Mouse (Mus musculus) splenic B cell, adult 2 months (primary cell): ENCODE data around the gene Adgrb2.

Source experiments
- DNase-seq: peaks from one replicate; pipeline ENCODE4 v3.0.0-alpha.2; 2011; ENCODE audit warnings: low read depth, low spot score
- H3K27me3 ChIP-seq: 2 replicates; pipeline ENCODE4 v1.6.1; 2012; ENCODE audit warnings: mild to moderate bottlenecking, low read length, moderate library complexity, mixed read lengths; ENCODE audit not compliant: control insufficient read depth, poor library complexity, insufficient read depth, severe bottlenecking
- H3K36me3 ChIP-seq: 2 replicates; pipeline ENCODE4 v1.6.1; 2012; ENCODE audit warnings: mild to moderate bottlenecking, low read length, moderate library complexity, mixed read lengths; ENCODE audit not compliant: control insufficient read depth, poor library complexity, insufficient read depth, severe bottlenecking

Gene Adgrb2

GRCm38 (mm10) chr4:129978930-129979329, 5.7 kb upstream of the Adgrb2 start:
- no peaks in the 10 kb centered on the region for H3K27me3 ChIP-seq
- no peak for DNase-seq
- no peaks in the 10 kb centered on the region for H3K36me3 ChIP-seq

DNA sequence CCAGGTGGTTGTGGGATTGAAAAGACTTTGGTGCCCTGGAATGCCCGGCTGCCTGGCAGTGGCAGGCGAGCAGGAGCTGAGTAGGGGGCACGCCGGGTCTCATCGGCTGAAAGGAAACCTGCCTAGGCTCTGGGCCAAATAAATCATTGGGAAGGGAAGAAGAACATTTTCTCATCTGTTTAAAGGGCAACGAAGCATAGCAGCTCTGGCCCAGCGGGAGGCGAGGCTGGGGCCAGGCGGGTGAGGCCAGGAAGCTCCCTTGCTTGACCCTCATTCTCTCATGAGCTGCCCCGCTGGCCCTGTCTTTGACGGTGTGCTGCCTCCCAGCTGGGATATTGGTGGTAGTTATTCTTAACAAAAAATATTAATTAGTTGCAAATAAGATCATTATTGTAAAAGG, 3.0 kb upstream of the Adgrb2 start:
- Histone ChIP-seq H3K36me3 (no peaks in the 10 kb centered on the region), H3K27me3 (peaks cover 3% of the 10 kb centered on the region; the same call in 1 of the 2 replicates)
- DNase-seq = no peak

DNA sequence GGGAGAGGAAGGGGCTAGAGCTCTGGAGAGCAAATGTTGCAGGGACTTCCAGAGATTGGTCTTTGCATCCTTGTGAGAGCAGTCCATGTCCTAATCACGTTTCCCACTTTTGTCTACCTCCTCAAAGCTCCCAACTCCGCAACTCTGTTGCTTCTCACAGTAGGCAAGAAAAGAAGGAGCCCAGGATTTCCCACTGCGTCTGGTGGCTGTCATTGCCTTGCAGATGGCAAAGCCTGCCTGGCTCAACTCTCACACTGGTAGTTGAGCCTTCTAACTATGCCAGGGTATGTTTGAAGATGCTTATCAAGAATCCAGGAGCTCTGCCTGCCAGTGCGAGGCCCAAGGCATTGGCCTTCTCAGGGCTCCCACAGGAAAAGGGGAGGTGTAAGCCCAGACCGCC, 1.6 kb upstream of the Adgrb2 start:
- no peak for DNase-seq
- Histone ChIP-seq H3K27me3 (peaks cover 3% of the 10 kb centered on the region; the same call in 1 of the 2 replicates), H3K36me3 (no peaks in the 10 kb centered on the region)

DNA sequence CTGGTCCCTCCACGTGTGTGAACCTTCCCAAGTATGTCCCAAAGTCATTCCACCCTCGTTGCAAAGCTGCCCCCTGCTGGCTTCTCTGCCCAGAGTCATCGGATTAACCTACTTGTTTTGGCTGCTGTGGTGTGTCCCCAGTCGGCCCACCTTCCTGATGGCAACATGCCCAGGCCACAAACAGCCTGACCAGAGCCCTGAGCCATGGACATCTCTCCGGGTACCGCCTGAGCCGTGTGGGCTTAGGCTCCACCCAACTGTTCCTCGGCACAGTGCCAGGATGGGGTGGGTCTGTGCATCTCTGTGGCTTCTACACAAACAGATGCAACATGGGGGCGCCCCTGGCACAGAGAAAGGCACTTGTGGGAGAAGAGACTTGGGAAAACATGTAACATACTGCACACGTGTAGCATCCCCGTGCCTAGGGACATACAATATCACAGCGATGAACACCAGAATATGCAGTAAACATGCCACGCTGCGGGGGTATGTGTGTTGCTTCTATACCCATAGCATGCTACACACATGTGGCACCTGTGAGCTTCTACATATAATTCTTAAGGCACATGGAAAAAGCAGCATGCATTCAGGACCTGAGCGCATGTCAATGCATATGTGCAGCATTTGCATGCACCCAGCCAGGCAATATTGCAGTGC, 778 bp upstream of the Adgrb2 start:
- peak; percentile 61 for DNase-seq
- H3K36me3 ChIP-seq = no peaks in the 10 kb centered on the region
- peaks cover 3% of the 10 kb centered on the region; the same call in 1 of the 2 replicates for H3K27me3 ChIP-seq

DNA sequence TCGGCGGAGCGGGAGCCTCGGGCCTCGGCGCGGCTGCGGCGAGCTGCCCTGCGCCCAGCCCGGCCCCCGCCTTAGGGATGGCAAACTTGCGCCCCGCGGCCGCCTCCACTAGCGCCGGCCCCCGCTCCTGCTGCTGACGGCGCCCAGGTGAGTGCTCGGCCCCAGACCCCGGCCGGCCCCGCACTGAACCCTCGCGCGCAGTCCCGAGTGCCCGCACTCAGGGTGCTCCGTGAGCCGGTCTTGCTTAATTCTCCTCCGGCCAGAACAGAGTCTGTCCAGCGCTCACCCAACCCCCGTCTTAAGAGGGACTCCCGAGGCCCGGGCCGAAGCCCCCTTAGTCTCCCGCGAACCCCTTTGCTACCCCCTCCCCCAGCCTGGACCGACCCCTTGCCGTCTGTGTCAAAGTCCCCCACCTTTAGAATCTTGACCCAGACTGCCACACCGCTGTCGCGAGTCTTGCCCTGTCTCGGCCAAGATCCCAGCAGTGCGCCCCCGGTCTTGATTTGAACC, 546 bp downstream of the Adgrb2 start:
- peaks cover 3% of the 10 kb centered on the region; the same call in 1 of the 2 replicates for H3K27me3 ChIP-seq
- DNase-seq = peak; percentile 11
- no peaks in the 10 kb centered on the region for H3K36me3 ChIP-seq

GRCm38 (mm10) chr4:129985671-129986441, 1.2 kb downstream of the Adgrb2 start:
- H3K36me3 ChIP-seq = no peaks in the 10 kb centered on the region
- DNase-seq = peak; percentile 69
- H3K27me3 ChIP-seq = peaks cover 3% of the 10 kb centered on the region; the same call in 1 of the 2 replicates

GRCm38 (mm10) chr4:129987825-129988504, 3.3 kb downstream of the Adgrb2 start:
- Histone ChIP-seq H3K36me3 (no peaks in the 10 kb centered on the region), H3K27me3 (peaks cover 3% of the 10 kb centered on the region; the same call in 1 of the 2 replicates)
- DNase-seq = peak; percentile 66

GRCm38 (mm10) chr4:129989925-129990324, 5.3 kb downstream of the Adgrb2 start:
- peaks cover 3% of the 10 kb centered on the region; the same call in 1 of the 2 replicates for H3K27me3 ChIP-seq
- no peak for DNase-seq
- no peaks in the 10 kb centered on the region for H3K36me3 ChIP-seq

DNA sequence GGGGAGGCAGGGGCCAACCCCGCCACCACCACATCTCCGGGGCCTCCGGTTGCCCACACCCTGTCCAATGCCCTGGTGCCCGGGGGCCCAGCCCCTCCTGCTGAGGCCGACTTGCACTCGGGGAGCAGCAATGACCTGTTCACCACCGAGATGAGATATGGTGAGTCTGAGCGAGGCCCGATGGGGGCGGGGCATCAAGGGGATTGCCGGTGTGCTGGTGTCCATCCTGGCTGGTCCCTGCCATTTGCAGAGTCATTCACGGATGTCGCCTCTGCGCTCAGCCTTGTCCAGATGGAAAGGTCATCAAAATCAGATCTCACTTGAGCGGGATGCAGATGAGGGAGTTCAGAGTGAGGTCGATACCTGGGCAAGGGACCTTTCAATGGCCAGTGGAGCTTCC, 8.1 kb downstream of the Adgrb2 start:
- no peak for DNase-seq
- no peaks in the 10 kb centered on the region for H3K27me3 ChIP-seq

DNA sequence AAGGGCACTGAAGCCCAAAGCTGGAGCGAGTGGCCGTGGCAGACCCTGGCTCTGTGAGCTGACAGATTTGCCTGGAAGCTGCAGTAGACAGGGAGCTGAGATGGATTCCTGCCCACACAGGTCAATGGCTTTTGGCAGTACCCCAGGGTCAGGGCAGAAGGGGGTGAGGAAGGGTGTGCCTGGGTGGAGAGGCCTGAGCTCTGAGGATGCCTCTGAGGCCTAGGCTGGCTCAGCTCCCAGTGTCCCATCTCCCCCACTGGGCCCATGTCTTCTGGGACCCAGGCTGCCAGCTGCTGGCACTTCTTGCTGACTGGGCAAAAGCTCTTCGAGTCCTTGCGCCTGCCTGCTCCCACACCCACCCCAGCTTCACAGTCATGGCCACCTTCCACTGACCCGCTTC, 8.5 kb downstream of the Adgrb2 start:
- DNase-seq = no peak
- no peaks in the 10 kb centered on the region for H3K36me3 ChIP-seq
- no peaks in the 10 kb centered on the region for H3K27me3 ChIP-seq

More for the DNA sequence above, 8.1 kb downstream of the Adgrb2 start:
- no peaks in the 10 kb centered on the region for H3K36me3 ChIP-seq

DNA sequence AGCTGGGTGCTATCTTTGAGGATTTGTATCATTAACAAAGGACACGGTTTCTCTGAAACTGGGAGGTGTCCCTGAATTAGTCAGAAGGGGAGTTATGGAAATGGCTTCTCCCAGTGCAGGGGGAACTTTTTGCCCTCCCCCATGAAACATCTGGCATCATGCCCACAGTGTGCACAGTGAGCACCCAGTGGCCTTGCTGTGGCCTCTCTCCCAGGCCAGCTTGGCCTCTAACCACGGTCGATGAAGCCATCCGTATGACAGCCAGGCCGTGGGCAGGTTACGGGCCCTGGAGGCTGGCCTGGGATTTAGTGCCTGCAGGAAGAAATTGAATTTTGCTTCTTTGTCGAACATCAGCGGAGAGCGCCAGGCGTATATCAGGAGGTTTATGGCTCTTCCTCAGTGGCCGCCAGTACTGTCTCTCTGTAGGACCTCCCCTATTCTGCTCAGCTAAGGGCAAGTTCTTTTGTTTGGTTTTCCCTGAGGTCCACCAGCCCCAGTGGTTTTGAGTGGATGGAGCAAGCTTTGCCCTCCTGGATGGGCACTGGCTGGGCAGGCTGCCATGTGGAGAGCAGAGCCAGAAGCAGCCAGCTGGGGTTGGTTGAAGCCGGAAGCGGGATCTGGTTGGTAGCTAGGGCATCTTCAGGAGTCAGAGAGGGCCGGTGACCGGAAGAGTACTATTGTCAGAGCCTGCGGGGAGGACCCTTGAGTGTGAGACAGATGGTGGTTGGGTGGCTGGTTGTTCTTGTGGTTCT, 9.4 kb downstream of the Adgrb2 start:
- H3K27me3 ChIP-seq = no peaks in the 10 kb centered on the region
- DNase-seq = no peak
- no peaks in the 10 kb centered on the region for H3K36me3 ChIP-seq

DNA sequence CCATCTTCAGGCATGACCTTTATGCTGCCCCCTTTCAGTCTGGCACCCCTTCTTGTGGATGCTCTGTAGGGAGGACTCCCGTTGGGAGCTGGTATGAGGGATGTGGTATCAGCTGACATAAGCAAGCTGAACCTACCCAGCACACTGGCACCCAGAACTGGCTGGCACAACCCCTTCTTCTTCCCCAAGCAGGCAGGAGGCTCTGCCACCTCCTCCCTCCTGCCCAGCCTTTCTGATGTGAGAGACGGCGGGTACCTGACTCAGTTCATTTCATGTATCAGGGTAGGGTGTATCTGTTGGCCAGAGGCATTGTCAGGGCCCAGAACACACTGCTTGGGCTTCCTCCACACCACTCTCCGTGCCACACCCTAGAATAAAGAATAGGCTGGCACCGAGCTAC, 10.1 kb downstream of the Adgrb2 start:
- DNase-seq = no peak

GRCm38 (mm10) chr4:129995255-129995654, 10.6 kb downstream of the Adgrb2 start:
- no peaks in the 10 kb centered on the region for H3K27me3 ChIP-seq
- no peaks in the 10 kb centered on the region for H3K36me3 ChIP-seq
- no peak for DNase-seq

More for the DNA sequence above, 10.1 kb downstream of the Adgrb2 start:
- Histone ChIP-seq H3K36me3 (no peaks in the 10 kb centered on the region), H3K27me3 (no peaks in the 10 kb centered on the region)

GRCm38 (mm10) chr4:129996015-129996414, 11.3 kb downstream of the Adgrb2 start:
- no peaks in the 10 kb centered on the region for H3K27me3 ChIP-seq
- no peaks in the 10 kb centered on the region for H3K36me3 ChIP-seq
- DNase-seq = peak; percentile 49
